Mouse (Mus musculus): ENCODE measurements around the gene Btnl2.

Gene Btnl2

DNA sequence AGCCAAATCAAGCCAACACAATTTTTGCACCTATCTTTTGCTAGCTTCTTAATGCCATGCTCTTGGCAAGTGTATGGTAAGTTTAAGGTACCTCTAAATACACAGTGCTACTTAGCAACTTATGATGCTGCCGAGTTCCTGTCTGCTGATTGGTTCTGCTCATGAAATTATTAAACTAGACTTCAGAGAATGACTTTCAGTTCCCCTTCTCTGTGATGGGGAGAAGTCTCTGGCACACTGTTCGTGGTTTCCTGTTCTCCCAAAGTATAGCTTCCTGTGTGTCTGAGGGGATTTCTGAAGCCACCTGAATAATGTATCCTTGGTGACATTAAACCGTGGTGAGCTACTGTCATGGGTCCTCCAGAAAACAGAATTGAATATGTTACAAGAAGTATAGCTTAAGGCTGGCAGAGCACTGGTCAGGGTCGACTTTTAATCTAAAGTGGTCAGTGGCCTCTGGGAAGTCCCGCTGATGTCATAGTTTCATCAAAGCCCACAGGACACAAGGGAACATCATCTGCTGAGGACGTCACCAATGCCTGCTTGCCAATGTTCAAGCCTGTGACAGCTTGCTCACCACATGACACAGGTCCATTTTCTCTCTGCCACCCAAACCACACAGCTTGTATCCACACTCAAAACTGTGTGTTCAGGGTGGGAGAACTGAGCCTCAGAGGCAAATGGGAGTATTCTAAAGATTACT is 6.9 kb upstream of the Btnl2 start:
- peak; percentile 15 for DNase-seq (ENCODE audit: low spot score)

DNA sequence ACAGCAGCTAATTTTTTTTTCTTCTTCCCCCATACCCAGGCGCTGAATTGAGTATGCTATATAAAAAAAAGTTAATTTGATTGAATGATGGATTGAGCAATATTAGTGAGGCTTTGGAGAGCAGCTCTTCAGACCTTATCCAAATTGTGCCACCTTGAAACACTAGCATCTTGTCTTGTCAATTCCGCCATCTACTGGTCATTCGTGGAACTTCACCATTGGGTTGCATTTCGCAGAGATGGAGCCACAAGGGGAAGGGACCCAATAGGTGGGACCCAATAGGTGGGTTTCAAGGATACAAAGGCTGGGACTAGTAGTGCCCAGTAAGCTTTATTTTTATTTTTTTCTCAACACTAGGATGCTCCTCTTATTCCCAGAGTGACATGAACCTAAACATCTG is 5.2 kb upstream of the Btnl2 start:
- DNase-seq (ENCODE audit: low spot score) = peak; percentile 66

GRCm38 (mm10) chr17:34354940-34355339 is 318 bp downstream of the Btnl2 start:
- DNase-seq (ENCODE audit: low spot score) = no peak

- no peak for DNase-seq (ENCODE audit: low spot score)
These were observed 8.4 kb downstream of the Btnl2 start for GRCm38 (mm10) chr17:34362954-34363546.

DNA sequence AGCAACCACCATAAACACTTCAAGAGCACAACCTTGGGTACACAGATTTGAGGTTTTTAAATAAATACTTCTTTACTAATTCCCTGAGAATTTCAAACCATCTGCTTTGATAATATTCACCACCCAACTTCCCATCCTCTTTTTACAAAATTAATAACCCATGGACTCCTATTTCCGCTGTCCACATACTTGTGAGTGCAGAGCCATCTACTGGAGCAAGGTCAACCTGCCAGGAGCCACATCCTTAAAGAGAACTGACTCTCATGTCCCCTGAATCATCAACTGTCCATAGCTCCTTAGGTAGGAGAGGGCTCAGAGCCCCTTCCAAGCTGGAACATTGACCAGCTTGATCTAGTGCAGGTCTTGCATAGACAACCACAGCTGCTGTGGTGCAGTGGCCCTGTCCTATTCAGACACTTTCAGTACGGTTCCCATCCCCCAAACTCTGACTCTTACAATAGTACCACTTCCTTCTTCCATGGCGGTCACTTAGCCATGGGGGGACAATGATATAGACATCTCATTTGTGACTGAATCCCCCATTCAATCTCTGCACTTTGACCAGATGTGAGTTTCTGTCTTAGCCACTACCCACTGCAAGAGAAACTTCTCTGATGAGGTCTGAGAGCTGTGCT is 9.2 kb downstream of the Btnl2 start:
- DNase-seq (ENCODE audit: low spot score) = no peak

DNA sequence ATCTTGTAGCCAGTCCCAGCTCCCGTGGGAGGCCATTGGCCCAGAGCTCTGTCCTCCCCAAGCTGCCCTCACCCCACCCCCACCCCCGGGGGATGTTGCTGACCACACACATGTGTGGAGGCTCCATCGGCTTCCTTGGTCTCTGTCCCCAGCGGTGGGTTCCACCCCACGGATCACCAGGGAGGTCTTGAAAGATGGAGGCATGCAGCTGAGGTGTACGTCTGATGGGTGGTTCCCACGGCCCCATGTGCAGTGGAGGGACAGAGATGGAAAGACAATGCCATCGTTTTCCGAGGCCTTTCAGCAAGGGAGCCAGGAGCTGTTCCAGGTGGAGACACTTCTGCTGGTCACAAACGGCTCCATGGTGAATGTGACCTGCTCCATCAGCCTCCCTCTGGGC is 10.4 kb downstream of the Btnl2 start:
- DNase-seq (ENCODE audit: low spot score) = no peak

- no peak for DNase-seq (ENCODE audit: low spot score)
These were observed 15.9 kb downstream of the Btnl2 start for GRCm38 (mm10) chr17:34370563-34370962.

- DNase-seq (ENCODE audit: low spot score) = no peak
These were observed 18.6 kb downstream of the Btnl2 start for GRCm38 (mm10) chr17:34373055-34373709.

DNA sequence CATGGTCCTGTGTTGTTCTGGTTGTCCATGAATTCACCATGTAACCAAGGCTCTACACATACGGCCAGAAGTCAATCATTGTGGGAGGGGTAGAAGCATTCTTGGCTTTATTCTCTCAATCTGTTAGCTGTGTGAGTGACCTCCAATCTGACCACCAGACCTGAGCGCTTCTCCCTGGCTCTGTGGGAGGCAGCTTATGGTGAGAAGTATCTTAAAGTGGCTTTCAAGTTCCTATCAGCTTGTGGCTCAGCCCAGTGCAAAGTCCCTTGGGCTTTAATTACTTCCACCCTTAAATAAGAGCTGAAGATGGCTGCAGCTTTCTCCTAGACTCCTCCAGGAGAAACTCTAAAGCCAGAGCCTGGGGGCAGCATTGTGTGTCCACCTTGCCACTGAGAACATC is 22.2 kb downstream of the Btnl2 start, which contains the start of gene Btnl1:
TSS of gene Btnl1 (plus strand) at position 286 of the 400 bp plus-strand sequence.
- DNase-seq (ENCODE audit: low spot score) = no peak

DNA sequence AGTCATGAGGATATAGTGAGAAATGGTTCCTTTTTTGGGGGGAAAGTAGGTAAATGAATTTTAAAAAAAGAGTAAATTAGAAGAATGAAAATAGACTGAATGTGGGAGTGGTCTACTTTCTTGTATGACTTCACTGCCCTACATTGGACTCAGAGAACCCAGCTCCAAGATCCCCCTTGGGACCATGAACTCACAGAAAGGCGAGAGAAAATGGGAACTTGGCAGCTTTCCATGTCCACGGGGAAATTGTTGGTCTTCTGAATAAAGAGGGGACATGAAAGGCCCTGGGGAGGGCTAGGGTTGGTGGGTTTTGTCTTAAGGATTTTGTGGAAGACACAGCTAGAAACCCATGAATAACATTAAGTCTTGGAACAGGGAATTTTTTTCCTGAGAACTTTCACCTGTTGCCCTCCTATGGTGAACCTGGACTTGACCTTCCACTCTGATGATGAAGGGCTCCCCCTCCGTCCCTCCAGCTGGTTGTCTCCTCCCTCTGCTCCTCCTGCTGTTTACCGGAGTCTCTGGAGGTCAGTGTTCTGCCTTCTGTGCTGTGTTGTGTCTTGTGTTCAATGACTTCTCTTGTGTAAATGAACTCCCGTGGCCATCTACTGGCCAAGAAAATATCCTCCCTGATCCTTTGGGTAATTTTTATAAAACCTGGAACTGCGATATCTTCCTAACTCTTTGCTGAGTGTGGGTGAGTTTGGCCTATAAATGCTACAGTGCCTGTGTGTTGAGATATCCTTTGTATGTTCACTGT is 23.0 kb downstream of the Btnl2 start:
- DNase-seq (ENCODE audit: low spot score) = no peak

DNA sequence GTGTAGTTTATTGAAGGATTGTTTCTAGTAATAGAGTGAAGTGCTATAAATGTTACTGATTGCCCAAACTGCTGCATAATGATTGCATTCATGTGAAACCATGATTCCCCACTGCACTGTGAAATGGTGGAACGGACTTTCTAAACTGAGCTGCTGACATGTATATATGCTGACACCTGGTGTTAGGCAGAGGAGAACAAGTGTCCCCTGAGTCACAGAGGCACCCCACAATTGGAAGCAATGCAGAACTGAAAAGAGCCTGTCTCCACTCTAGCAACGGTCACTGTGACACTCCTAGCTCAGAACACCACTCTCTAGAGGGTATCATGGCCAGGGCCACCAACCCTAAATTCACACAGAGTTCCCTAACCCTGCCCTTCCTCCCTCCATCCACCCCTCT is 24.1 kb downstream of the Btnl2 start:
- DNase-seq (ENCODE audit: low spot score) = no peak

DNA sequence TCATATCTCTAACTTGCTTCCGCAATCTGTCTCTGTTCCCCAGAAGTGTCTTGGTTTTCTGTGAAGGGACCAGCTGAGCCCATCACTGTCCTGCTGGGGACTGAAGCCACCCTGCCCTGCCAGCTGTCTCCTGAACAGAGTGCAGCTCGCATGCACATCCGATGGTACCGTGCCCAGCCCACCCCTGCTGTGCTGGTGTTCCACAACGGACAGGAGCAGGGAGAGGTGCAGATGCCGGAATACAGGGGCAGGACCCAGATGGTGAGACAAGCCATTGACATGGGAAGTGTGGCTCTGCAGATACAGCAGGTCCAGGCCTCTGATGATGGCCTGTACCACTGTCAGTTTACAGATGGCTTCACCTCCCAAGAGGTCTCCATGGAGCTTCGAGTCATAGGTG is 24.8 kb downstream of the Btnl2 start:
- DNase-seq (ENCODE audit: low spot score) = no peak

DNA sequence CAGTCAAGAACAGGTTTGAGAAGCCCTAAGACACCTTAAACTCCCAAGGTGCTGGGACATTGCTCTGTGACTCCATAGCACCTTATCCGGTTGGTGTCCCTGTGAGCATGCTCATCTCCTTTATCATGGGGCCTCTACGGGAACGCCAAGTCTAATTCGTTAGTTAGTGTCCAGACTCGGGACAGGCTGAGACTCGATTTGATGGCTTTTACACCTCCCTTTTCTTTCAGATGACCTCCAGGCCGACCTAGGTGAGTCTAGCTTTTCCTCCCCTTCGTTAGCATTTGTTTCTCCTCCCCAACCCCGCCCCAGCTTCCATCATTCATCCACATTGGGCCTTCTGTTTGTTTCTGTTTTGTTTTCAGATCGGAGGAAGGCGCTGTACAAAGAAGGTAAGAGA is 27.3 kb downstream of the Btnl2 start:
- DNase-seq (ENCODE audit: low spot score) = no peak

DNA sequence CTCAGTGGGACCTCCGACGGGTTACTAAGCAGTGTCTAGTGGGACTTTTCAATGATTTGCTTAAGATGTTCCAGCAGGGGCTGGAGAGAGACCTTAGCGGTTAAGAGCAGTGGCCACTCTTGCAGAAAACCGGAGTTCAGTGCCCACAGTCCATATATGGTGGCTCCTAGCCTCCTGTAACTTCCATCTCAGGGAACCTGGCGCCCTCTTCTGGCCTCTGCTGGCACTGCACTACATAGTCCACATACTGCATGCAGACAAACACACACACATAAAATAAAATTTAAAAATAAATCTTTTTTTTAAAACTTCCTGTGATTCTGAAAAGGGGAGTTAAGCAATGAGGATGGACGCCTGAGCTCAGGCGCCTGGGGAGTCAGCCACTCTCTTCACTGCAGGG is 28.6 kb downstream of the Btnl2 start:
- DNase-seq (ENCODE audit: low spot score) = no peak

DNA sequence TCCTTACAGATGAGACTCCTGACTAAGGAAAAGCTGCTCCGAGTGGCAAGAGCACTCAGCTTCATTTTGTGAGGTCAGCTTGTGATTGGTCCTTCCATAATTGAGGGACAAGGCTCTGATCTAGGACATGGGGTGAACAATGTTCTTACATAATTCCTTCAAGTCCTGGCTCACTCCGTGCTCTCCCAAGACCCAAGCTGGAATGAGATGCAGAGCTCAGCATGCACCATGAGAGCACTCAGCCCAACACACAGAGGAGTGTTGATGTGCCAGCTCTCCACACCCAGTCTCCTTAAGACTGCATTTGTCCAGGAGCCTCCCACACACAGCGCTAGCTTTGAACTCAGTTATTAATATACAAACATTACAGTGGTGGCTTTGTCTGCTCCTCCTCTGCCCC is 30.1 kb downstream of the Btnl2 start:
- no peak for DNase-seq (ENCODE audit: low spot score)

DNA sequence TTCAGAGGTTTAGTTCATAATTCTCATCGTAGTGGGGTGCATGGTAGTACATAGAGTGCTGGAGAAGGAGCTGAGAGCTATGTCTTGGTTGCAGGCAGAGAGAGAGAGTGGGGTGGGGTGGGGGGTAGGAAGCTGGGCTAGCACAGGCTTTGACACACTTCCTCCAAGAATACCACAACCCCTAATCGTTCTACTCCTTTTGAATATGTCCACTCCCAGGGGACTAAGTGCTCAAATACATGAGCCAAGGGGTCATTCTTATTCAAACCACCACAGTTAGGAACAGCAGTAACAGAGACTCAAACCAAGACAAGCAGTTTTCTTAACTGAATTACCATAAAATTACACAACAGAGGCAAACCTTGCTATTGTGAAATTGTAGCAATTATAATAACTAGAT is 32.0 kb downstream of the Btnl2 start:
- no peak for DNase-seq (ENCODE audit: low spot score)

DNA sequence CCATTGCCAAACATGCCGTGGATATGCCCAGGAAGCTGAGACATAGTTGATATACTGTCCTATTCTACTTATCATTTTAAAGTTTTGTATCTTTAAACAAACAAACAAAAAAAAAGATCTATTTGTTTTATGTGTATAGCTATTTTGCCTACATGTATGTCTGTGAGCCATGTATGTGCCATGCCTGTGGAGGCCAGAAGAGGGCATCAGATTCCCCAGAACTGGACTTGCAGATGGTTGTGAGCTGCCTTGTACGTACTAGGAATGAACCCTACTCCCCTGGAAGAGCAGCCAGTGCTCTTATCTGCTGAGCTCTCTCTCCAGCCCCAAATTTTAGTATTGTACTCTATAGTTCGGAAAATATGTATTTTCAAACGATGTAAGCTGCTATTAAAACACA is 33.9 kb downstream of the Btnl2 start:
- no peak for DNase-seq (ENCODE audit: low spot score)

DNA sequence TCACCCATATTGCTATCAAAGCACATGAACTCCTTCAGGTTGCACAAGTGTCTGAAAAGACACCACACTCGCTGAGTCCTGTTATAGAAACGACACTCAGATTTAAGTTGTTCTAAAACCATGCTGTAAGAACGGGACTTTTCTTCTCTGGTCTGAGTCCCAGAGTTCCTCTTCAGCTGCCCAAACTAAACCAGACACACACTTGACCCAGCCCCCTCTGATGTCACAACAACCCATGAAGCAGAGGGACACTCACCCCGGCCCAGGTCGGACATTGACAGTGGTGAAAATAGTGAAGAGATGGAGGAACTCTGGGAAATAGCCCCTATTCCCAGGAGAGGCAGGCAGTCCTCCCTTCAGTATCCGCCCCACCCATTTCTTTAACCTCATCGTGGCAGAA is 36.9 kb downstream of the Btnl2 start:
- DNase-seq (ENCODE audit: low spot score) = no peak

- no peak for DNase-seq (ENCODE audit: low spot score)
These were observed 37.7 kb downstream of the Btnl2 start for GRCm38 (mm10) chr17:34392321-34392720.

- no peak for DNase-seq (ENCODE audit: low spot score)
These were observed 42.7 kb downstream of the Btnl2 start for GRCm38 (mm10) chr17:34397357-34397756.

- peak; percentile 61 for DNase-seq (ENCODE audit: low spot score)
These were observed 43.6 kb downstream of the Btnl2 start for GRCm38 (mm10) chr17:34398058-34398710.
